Mouse (Mus musculus) heart, embryonic 16.5 days (tissue): ENCODE measurements around the gene Rin3. TPM values are rescaled to one million over a fixed set of nuclear protein-coding genes. Genes with fewer than 3 reads are reported as not detected.

Experiments
- ATAC-seq: fragments of 200-750 bp; cut with Nextera tagmentation; replicated peaks from 2 replicates; pipeline ENCODE4 v1.8.0; 2017; ENCODE audit warnings: moderate number of reproducible peaks; ENCODE audit not compliant: insufficient read depth, low FRiP score; ENCODE audit errors: extremely low read depth
- H3K27ac ChIP-seq: fragments of 300-500 bp; sonication (generic); 2 replicates; pipeline ENCODE4 v1.5.1; 2014; ENCODE audit warnings: mild to moderate bottlenecking, low read length, control low read depth, moderate library complexity
- H3K27me3 ChIP-seq: fragments of 300-500 bp; sonication (generic); 2 replicates; pipeline ENCODE4 v1.6.1; 2014; ENCODE audit warnings: low read length, mixed read lengths; ENCODE audit not compliant: control insufficient read depth, insufficient read depth
- H3K36me3 ChIP-seq: fragments of 300-500 bp; sonication (generic); 2 replicates; pipeline ENCODE4 v1.6.1; 2014; ENCODE audit not compliant: control insufficient read depth, insufficient read depth
- H3K4me1 ChIP-seq: fragments of 300-500 bp; sonication (generic); 2 replicates; pipeline ENCODE4 v1.6.1; 2014; ENCODE audit warnings: low read length, mixed read lengths; ENCODE audit not compliant: control insufficient read depth, insufficient read depth
- H3K4me2 ChIP-seq: fragments of 300-500 bp; sonication (generic); 2 replicates; pipeline ENCODE4 v1.6.1; 2014; ENCODE audit warnings: low read depth, mild to moderate bottlenecking, control low read depth, low read length
- H3K4me3 ChIP-seq: fragments of 300-500 bp; sonication (generic); 2 replicates; pipeline ENCODE4 v1.5.1; 2014; ENCODE audit warnings: mild to moderate bottlenecking, control low read depth, low read length
- H3K9ac ChIP-seq: fragments of 300-500 bp; sonication (generic); 2 replicates; pipeline ENCODE4 v1.6.1; 2014; ENCODE audit warnings: low read length, control low read depth
- H3K9me3 ChIP-seq: fragments of 300-500 bp; sonication (generic); replicated peaks from 2 replicates; pipeline ENCODE4 v1.6.1; 2016; ENCODE audit warnings: low read length; ENCODE audit not compliant: control insufficient read depth
- whole genome bisulfite sequencing: fragments of 180-500 bp; shearing (Covaris S2); extraction: QIAGEN DNeasy Blood & Tissue Kit; methylation state at CpG from one replicate; pipeline ENCODE4 v1.1.7; 2014; 5-methylcytosine and 5-hydroxymethylcytosine counted together
- polyA plus RNA-seq: library from polyadenylated mRNA; unstranded; fragments of >200 nt; fragmentation: Nextera tagmentation; extraction: Ambion mirVana; gene quantifications from 2 replicates; pipeline ENCODE4 v1.2.1, GENCODE M21; 2015

Gene Rin3
- polyA plus RNA-seq, 1 experiment from 2014 or later, result 9.7 TPM

DNA sequence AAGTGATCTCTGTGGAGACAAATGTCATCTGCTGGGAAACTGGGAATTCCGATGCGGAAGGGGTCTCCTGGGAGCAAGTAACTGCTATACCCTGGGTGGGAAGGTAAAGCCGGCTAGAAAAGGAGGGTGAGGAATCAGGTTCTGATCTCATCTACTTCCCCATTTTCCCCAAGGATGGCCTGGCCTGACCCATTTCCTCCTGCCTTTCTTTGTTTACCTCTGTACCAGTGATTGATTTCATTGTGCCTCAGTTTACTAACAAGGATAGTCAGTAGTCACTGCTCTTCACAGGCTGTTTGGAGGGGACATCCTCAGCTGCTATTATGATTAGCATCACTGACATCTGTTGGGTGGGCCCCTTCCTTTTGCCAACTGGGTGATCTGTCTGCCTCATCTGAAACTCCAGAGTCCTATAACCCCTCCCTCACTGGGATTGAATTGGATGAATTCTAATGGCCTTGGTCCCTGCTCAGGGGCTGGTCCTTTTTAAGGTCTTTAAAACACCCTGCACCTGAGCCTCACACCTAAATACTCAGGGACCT, 1.8 kb downstream of the Rin3 start:
- ATAC-seq, result no peak
- no peaks in the 10 kb centered on the region for H3K36me3 ChIP-seq
- peaks cover 51% of the 10 kb centered on the region for H3K4me1 ChIP-seq
- no peaks in the 10 kb centered on the region for H3K27me3 ChIP-seq
- peak overlapping the region; percentile 76 for H3K4me3 ChIP-seq
- peak overlapping the region; percentile 95 for H3K4me2 ChIP-seq
- WGBS, result 32% methylated on average over 3 of the region's 3 CpGs
- H3K9ac ChIP-seq, result peak overlapping the region; percentile 91
- no peaks in the 10 kb centered on the region for H3K9me3 ChIP-seq
- H3K27ac ChIP-seq, result peak overlapping the region; percentile 87

DNA sequence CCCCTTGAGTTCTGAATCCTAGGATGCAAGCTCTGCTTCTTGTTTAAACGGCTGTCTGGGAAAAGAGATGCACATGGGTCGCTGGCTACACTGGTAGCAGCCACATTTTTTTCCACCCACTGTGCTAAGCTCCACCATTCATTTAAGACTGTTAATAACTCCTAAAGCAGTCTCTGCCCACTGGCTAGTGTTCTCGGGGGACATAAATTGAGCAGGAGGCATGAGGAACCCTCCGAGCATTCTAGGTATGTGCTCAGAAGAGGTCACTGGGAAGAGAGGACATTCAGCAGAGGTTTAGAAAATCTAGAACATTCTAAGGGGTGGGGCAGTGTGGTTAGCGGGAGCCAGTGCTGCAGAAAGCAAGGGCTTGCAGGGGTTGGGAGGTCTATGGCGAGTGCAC, 2.5 kb downstream of the Rin3 start:
- ATAC-seq, result no peak
- peaks cover 51% of the 10 kb centered on the region for H3K4me1 ChIP-seq
- no peaks in the 10 kb centered on the region for H3K27me3 ChIP-seq
- H3K9ac ChIP-seq, result peak overlapping the region; percentile 91; the same call in 1 of the 2 replicates
- peak overlapping the region; percentile 95 for H3K4me2 ChIP-seq
- no peaks in the 10 kb centered on the region for H3K9me3 ChIP-seq
- no peaks in the 10 kb centered on the region for H3K36me3 ChIP-seq
- peak overlapping the region; percentile 5; the same call in 1 of the 2 replicates for H3K27ac ChIP-seq
- WGBS, result 64% methylated on average over 6 of the region's 6 CpGs
- H3K4me3 ChIP-seq, result no peak overlapping the region

DNA sequence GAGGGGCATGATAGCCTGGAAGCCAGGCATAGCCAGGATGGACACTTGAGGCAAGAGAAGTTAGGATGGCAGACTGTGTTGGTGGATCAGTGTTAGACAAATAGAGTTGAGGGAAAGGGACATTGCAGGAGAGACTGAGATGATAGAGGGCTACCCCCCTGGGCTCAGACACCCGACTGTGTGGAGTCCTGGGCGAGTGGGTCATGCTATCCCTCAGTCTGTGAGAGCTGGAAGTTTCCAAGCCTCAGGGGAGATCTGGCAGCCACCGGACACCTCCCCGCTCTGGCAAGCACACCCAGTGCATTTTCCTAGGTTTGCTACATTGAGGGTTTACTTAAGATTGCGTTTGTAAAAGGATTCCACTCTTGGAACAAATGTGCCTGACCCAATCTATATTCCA, 2.9 kb downstream of the Rin3 start:
- no peaks in the 10 kb centered on the region for H3K36me3 ChIP-seq
- 66% methylated on average over 5 of the region's 5 CpGs for WGBS
- no peak overlapping the region for H3K9ac ChIP-seq
- no peak overlapping the region for H3K4me3 ChIP-seq
- no peak overlapping the region; the same call in 1 of the 2 replicates for H3K27ac ChIP-seq
- H3K4me1 ChIP-seq, result peaks cover 51% of the 10 kb centered on the region
- ATAC-seq, result no peak
- H3K27me3 ChIP-seq, result no peaks in the 10 kb centered on the region
- no peaks in the 10 kb centered on the region for H3K9me3 ChIP-seq
- no peak overlapping the region; the same call in 1 of the 2 replicates for H3K4me2 ChIP-seq

DNA sequence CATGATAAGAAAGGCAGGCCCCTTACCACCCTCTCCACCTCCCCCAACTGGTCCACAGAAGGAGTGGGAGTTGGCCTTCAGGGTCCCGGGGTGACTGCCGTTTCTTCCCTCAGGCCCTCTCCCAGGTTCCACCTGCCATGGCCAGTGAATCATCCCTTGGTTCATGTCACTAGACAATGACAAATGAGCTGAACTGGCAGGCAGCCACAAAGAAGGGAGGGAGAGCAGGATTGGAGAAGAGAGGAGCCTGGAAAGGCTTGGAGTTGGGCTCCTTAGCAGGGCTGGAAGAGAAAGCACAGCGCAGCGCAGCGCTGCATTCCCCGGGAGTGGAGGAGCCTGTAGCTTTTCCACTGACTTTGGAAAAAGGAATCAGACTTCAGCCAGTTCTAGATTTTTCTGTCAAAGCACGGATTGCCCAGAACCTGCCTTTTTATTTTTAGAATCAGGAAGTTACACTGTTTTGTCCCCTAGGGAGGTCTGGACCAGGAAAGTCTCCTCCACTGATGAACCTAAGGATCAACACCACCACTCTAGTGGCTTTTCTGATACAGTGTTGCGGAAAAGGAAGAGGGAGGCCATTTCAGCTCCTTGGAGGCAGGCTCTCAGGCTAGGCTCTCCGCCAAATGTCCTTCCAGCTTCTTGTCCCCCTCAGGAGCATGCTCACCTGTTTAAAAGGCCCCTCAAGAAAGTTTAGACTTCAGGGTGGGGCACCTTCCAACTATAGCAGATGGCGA, 4.0 kb downstream of the Rin3 start:
- Histone ChIP-seq H3K9me3 (no peaks in the 10 kb centered on the region), H3K36me3 (no peaks in the 10 kb centered on the region), H3K4me2 (peak overlapping the region; percentile 11), H3K9ac (peak overlapping the region; percentile 49), H3K4me3 (no peak overlapping the region), H3K27me3 (no peaks in the 10 kb centered on the region), H3K4me1 (peaks cover 56% of the 10 kb centered on the region), H3K27ac (peak overlapping the region; percentile 78)
- WGBS, result 46% methylated on average over 10 of the region's 10 CpGs
- no peak for ATAC-seq

DNA sequence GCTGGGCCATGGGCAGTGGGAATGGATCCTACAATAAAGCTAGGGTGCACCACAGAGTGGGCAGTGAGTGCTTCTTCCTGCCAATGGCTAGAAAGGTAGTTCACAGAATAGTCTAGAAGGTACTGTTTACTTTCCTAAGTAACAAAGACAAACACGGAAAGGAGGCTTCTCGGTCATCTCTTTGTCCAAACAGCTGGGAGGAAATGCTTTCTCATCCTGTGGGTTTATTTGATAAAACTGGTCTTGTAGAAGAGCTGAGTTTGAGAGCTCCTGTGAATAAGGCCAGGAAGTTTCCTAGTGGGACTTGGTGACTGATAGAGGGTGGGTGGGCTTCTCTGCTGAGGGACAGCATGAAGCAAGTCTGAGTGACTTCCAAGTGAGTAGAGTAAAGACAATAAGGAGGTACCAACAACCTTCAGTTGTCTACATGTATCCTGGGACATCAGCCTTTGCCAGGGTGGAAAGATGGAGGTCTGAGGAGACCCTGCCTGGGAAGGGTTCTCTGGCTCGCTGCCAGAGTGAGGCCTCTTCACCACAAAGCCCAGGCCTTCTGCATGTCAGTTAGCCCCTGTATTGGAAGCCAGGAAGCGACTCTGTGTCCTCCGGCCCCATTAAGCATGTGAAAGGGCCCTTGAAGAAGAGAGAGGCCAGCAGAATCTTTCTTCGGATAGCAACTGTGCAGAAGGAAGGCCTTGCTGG, 5.2 kb downstream of the Rin3 start:
- H3K36me3 ChIP-seq, result no peaks in the 10 kb centered on the region
- no peak overlapping the region for H3K9ac ChIP-seq
- H3K9me3 ChIP-seq, result no peaks in the 10 kb centered on the region
- H3K27ac ChIP-seq, result peak overlapping the region; percentile 78
- H3K4me3 ChIP-seq, result no peak overlapping the region
- no peak for ATAC-seq
- peaks cover 68% of the 10 kb centered on the region for H3K4me1 ChIP-seq
- H3K4me2 ChIP-seq, result no peak overlapping the region
- 54% methylated on average over 6 of the region's 6 CpGs for WGBS
- no peaks in the 10 kb centered on the region for H3K27me3 ChIP-seq

DNA sequence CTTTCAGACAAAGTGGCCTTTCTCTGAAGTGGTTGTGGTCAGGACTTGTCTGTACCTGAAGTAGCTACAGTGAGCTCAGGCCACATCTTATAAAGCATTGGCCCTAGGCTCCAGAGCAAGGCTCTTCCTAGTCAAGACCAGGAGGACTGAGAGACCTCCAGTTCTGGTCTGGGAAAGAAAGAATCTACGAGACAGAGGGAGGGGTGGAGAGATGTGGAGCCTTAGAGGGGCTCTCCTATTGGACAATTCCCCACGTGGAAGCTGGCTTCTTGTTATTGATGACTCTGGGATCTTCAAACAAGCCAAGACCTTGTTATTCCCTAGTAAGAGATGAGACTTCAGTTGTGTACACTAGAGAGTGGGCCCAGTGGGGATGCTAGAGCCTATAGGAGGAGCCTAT, 6.0 kb downstream of the Rin3 start:
- ATAC-seq, result no peak
- Histone ChIP-seq H3K4me1 (peaks cover 68% of the 10 kb centered on the region), H3K4me3 (no peak overlapping the region), H3K9me3 (no peaks in the 10 kb centered on the region), H3K9ac (no peak overlapping the region), H3K27ac (no peak overlapping the region), H3K36me3 (no peaks in the 10 kb centered on the region), H3K4me2 (no peak overlapping the region), H3K27me3 (no peaks in the 10 kb centered on the region)
- WGBS, result 37% methylated on average over 2 of the region's 2 CpGs

DNA sequence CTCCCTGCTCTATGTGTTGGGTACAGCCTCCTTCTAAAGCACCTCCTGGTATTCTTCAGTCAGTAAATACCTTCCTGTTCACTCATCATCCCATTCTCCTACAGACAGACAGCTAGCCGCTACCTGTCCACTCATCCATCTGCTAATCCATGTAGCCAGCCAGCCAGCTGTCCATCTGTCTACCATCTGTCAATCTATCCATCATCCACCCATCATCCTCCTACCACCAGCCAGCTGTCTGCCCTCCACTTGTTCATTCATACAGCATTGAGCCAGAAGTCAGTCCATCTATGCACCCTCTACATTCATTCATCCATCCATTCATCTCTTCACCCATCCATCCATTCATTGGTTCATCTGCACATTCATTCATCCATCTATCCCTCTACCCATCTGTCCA, 6.7 kb downstream of the Rin3 start:
- H3K36me3 ChIP-seq, result no peaks in the 10 kb centered on the region
- peaks cover 61% of the 10 kb centered on the region for H3K4me1 ChIP-seq
- H3K27me3 ChIP-seq, result no peaks in the 10 kb centered on the region
- H3K9me3 ChIP-seq, result no peaks in the 10 kb centered on the region
- H3K27ac ChIP-seq, result no peak overlapping the region
- H3K4me3 ChIP-seq, result no peak overlapping the region
- no peak overlapping the region for H3K9ac ChIP-seq
- 91% methylated on average over 1 of the region's 1 CpGs for WGBS
- ATAC-seq, result no peak
- no peak overlapping the region for H3K4me2 ChIP-seq

DNA sequence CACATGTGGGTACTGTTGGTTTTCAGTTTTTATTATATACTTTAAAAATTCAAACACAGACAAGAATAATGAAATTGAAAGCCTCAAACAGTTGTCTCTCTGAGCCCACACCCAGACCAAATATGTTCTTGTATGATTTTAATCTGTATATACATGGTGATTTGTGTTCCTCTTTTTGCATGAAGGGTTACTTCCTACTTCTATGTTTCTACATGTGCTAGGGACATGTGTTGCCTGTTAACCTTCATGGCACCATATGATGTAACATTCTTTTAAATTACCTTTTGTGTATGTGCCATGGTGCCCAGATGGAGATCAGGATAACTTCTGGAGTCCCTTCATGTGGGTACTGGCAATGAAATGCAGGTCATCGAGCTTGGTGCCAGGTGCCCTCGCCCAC, 7.8 kb downstream of the Rin3 start:
- Histone ChIP-seq H3K4me1 (peaks cover 58% of the 10 kb centered on the region), H3K4me2 (no peak overlapping the region), H3K27me3 (no peaks in the 10 kb centered on the region), H3K27ac (no peak overlapping the region), H3K9ac (no peak overlapping the region), H3K36me3 (no peaks in the 10 kb centered on the region), H3K4me3 (no peak overlapping the region), H3K9me3 (no peaks in the 10 kb centered on the region)
- no peak for ATAC-seq
- WGBS, result 88% methylated on average over 2 of the region's 2 CpGs

DNA sequence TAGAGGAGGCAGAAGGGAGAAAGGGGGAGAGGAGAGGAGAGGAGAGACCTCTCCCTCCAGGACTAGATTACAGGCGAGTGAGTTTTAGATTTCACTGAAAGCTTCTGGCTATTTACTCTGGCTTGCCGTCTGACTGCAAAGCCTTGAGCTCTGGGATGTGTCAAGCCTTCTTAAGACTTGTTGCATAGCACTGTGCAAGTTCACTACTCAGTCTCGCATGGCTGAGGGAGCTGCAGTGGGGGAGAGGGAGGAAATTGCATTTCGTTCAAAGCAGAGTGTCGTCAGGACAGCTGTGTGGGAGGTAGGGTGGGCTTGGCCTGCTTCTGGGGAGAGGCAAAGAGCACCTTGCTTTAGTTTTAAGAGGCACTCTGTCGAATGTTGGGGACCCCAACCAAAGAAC, 8.8 kb downstream of the Rin3 start:
- Histone ChIP-seq H3K27ac (peak overlapping the region; percentile 34; the same call in 1 of the 2 replicates), H3K4me3 (no peak overlapping the region), H3K9me3 (no peaks in the 10 kb centered on the region), H3K27me3 (no peaks in the 10 kb centered on the region), H3K4me1 (peaks cover 47% of the 10 kb centered on the region), H3K4me2 (no peak overlapping the region), H3K9ac (peak overlapping the region; percentile 3; the same call in 1 of the 2 replicates), H3K36me3 (no peaks in the 10 kb centered on the region)
- WGBS, result 25% methylated on average over 6 of the region's 6 CpGs
- ATAC-seq, result no peak
